Mouse (Mus musculus): ENCODE results near the gene Ulk2. TPM values are rescaled to one million over a fixed set of nuclear protein-coding genes. Genes with fewer than 3 reads are reported as not detected.

Gene Ulk2
- polyA plus RNA-seq, 1 experiment from 2014 or later = 19.2 TPM

Other genes with a start within 250 kb of the Ulk2 start
- 4.8 and 7.1 TPM in 2 replicates for gene Grap, start 201.8 kb downstream of the Ulk2 start, polyA plus RNA-seq (2014; fragmentation: Nextera tagmentation; extraction: Ambion mirVana)
- gene Fam83g, start 171.0 kb downstream of the Ulk2 start, polyA plus RNA-seq (2014; fragmentation: Nextera tagmentation; extraction: Ambion mirVana) = 3.2 and 3.4 TPM in 2 replicates
- not detected in 2 replicates for gene Slc5a10, start 134.2 kb downstream of the Ulk2 start, polyA plus RNA-seq (2014; fragmentation: Nextera tagmentation; extraction: Ambion mirVana)
- gene Prpsap2, start 93.0 kb downstream of the Ulk2 start, polyA plus RNA-seq (2014; fragmentation: Nextera tagmentation; extraction: Ambion mirVana) = 25.4 and 28.9 TPM in 2 replicates
- gene Akap10, start 75.2 kb upstream of the Ulk2 start, polyA plus RNA-seq (2014; fragmentation: Nextera tagmentation; extraction: Ambion mirVana) = 19.1 and 22.1 TPM in 2 replicates
- 10.0 and 11.9 TPM in 2 replicates for gene Specc1, start 101.7 kb upstream of the Ulk2 start, polyA plus RNA-seq (2014; fragmentation: Nextera tagmentation; extraction: Ambion mirVana)